Mouse (Mus musculus) cerebellum, adult 2 months (tissue): Measurements from ENCODE around the gene Grik3.

Source experiments
- CTCF ChIP-seq: fragments of 200-500 bp; IDR thresholded peaks from 2 replicates; pipeline ENCODE4 v1.5.1; 2011; ENCODE audit warnings: low read depth, mild to moderate bottlenecking, control low read depth, low read length, moderate library complexity, borderline replicate concordance; ENCODE audit not compliant: insufficient read depth
- POLR2A ChIP-seq: fragments of 200-500 bp; IDR thresholded peaks from 2 replicates; pipeline ENCODE4 v1.6.1; 2011; ENCODE audit warnings: low read length, control low read depth, borderline replicate concordance; ENCODE audit not compliant: insufficient read depth

DNA sequence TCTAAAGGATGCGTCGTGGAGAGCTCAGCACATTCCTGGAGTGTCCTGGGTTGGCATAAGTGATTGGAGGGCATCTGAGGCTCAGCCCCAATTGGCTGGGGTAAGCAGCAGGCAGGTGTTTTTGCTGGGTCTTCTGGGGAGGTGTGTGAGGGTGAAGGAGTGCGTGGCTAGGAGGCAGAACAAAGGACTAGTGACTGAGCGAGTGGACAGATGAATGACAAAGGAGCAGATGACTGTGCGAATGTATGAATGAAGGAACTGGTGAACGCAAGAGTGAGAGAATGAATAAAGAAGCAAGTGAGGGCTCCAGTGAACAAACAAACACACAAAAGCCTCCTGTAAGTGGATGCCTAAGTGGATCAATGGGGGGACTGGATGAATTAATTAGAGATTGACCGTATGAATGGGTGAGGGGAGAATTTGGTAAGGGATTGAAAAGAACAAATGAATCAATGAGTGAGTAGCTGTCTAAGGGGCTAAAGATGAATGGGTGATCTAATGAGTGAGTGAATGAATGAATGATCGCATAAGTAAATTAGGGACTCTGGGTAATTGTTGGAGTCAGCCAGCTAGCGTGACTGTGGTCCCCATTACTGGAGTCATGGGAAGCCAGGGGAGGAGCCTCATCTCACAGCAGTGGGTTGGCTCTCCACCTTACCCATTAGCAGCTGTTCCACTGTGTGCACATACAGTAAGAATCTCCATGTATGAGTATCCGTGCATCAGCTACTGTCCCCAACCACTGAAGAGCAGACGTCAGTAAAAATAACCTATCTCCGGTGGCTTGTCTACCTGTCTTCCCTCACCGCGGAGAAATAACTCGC, 4.9 kb upstream of the Grik3 start:
- TF ChIP-seq POLR2A (no peak), CTCF (no peak)
